Mouse (Mus musculus) CH12.LX (cell line): ENCODE measurements around the gene Ccdc80. TPM values are rescaled to one million over a fixed set of nuclear protein-coding genes. Genes with fewer than 3 reads are reported as not detected.
A peak's percentile ranks its signal among the peaks of the same experiment; 100 is the strongest.

ENCODE experiments used
- DNase-seq: peaks from one replicate; pipeline ENCODE4 v3.0.0-alpha.2; 2013; ENCODE audit errors: extremely low read depth
- H3K27ac ChIP-seq: 2 replicates; pipeline ENCODE4 v1.5.1; 2012; ENCODE audit warnings: low read depth, mild to moderate bottlenecking, control low read depth, moderate library complexity; ENCODE audit not compliant: insufficient read depth
- H3K27me3 ChIP-seq: replicated peaks from 2 replicates; pipeline ENCODE3; 2012; ENCODE audit warnings: inconsistent platforms
- H3K36me3 ChIP-seq, 2 experiments: replicated peaks in 1 of 2; 2 replicates each; pipeline versions ENCODE3 to v1.6.1; 2012; ENCODE audit warnings: inconsistent platforms in 1 of 2, low read length in 1 of 2, mild to moderate bottlenecking in 1 of 2, mixed read lengths in 1 of 2, moderate library complexity in 1 of 2; ENCODE audit not compliant: control insufficient read depth in 1 of 2, insufficient read depth in 1 of 2
- H3K4me1 ChIP-seq, 2 experiments: 2 replicates each; pipeline ENCODE4 v1.6.1; 2012; ENCODE audit warnings: inconsistent platforms in 1 of 2, moderate library complexity in 1 of 2; ENCODE audit not compliant: insufficient read depth in 2 of 2, control insufficient read depth in 1 of 2
- H3K4me2 ChIP-seq: 2 replicates; pipeline ENCODE4 v1.6.1; 2012; ENCODE audit warnings: low read depth, mild to moderate bottlenecking, control low read depth; ENCODE audit not compliant: poor library complexity, insufficient read depth, severe bottlenecking
- H3K4me3 ChIP-seq, 3 experiments: fragments of 150-350 bp in 1 of 3; sonication (generic) in 1 of 3; replicated peaks in 1 of 3; 2 replicates each; pipeline versions ENCODE3 to v1.5.1; 2011 to 2012; ENCODE audit warnings: low read depth in 2 of 3, low read length in 2 of 3, mild to moderate bottlenecking in 2 of 3, moderate library complexity in 2 of 3, control low read depth in 1 of 3, improper control_type of control experiment in 1 of 3, inconsistent platforms in 1 of 3, mixed read lengths in 1 of 3; ENCODE audit not compliant: poor library complexity in 1 of 3
- H3K79me2 ChIP-seq: replicated peaks from 2 replicates; pipeline ENCODE4 v1.6.1; 2012; ENCODE audit warnings: mild to moderate bottlenecking, moderate library complexity; ENCODE audit not compliant: control insufficient read depth, poor library complexity, insufficient read depth, severe bottlenecking; ENCODE audit errors: extremely low read depth
- H3K9ac ChIP-seq: 2 replicates; pipeline ENCODE4 v1.6.1; 2012; ENCODE audit warnings: low read depth, mild to moderate bottlenecking, control low read depth, moderate library complexity; ENCODE audit not compliant: insufficient read depth
- H3K9me3 ChIP-seq: replicated peaks from 2 replicates; pipeline ENCODE3; 2012; ENCODE audit warnings: low read length, inconsistent platforms, mixed read lengths
- BHLHE40 ChIP-seq: IDR thresholded peaks from 2 replicates; pipeline ENCODE4 v1.6.1; 2011; ENCODE audit warnings: mild to moderate bottlenecking, low read depth, low read length, improper control_type of control experiment
- CTCF ChIP-seq, 2 experiments: IDR thresholded peaks in 1 of 2; conservative IDR thresholded peaks in 1 of 2; 2 replicates each; pipeline ENCODE4 v1.5.1; 2011 to 2012; ENCODE audit warnings: low read depth in 2 of 2, low read length in 2 of 2, improper control_type of control experiment in 1 of 2, inconsistent platforms in 1 of 2, mild to moderate bottlenecking in 1 of 2, moderate library complexity in 1 of 2
- E2F4 ChIP-seq: IDR thresholded peaks from 2 replicates; pipeline ENCODE4 v1.6.1; 2011; ENCODE audit warnings: low read depth, low read length, improper control_type of control experiment; ENCODE audit not compliant: insufficient replicate concordance
- EP300 ChIP-seq: IDR thresholded peaks from 2 replicates; pipeline ENCODE4 v1.6.1; 2011; ENCODE audit warnings: low read length, improper control_type of control experiment
- ETS1 ChIP-seq: conservative IDR thresholded peaks from 2 replicates; pipeline ENCODE4 v1.6.1; 2012; ENCODE audit warnings: low read depth, mild to moderate bottlenecking, inconsistent platforms, low read length, improper control_type of control experiment, moderate library complexity
- GABPA ChIP-seq: IDR thresholded peaks from 2 replicates; pipeline ENCODE4 v1.6.1; 2012; ENCODE audit warnings: low read depth, low read length, improper control_type of control experiment, inconsistent platforms; ENCODE audit not compliant: insufficient replicate concordance
- IRF4 ChIP-seq: IDR thresholded peaks from 2 replicates; pipeline ENCODE4 v1.6.1; 2014; ENCODE audit warnings: low read depth, mild to moderate bottlenecking, inconsistent platforms, low read length, improper control_type of control experiment
- MAFK ChIP-seq: IDR thresholded peaks from 2 replicates; pipeline ENCODE4 v1.6.1; 2011; ENCODE audit warnings: low read length, improper control_type of control experiment; ENCODE audit not compliant: insufficient replicate concordance
- MAZ ChIP-seq: IDR thresholded peaks from 2 replicates; pipeline ENCODE4 v1.6.1; 2012; ENCODE audit warnings: low read depth, mild to moderate bottlenecking, inconsistent platforms, low read length, improper control_type of control experiment, moderate library complexity
- MEF2A ChIP-seq: IDR thresholded peaks from 2 replicates; pipeline ENCODE4 v1.6.1; 2014; ENCODE audit warnings: low read depth, mild to moderate bottlenecking, inconsistent platforms, low read length, improper control_type of control experiment, borderline replicate concordance
- NELFE ChIP-seq: IDR thresholded peaks from 2 replicates; pipeline ENCODE4 v1.6.1; 2011; ENCODE audit warnings: low read depth, low read length, improper control_type of control experiment
- NRF1 ChIP-seq: IDR thresholded peaks from 2 replicates; pipeline ENCODE4 v1.6.1; 2014; ENCODE audit warnings: low read depth, mild to moderate bottlenecking, inconsistent platforms, low read length, improper control_type of control experiment, moderate library complexity
- POLR2AphosphoS2 ChIP-seq: IDR thresholded peaks from 2 replicates; pipeline ENCODE4 v1.6.1; 2011; ENCODE audit warnings: low read depth, low read length, improper control_type of control experiment
- RAD21 ChIP-seq: IDR thresholded peaks from 2 replicates; pipeline ENCODE4 v1.6.1; 2011; ENCODE audit warnings: low read depth, mild to moderate bottlenecking, low read length, improper control_type of control experiment, moderate library complexity
- SMC3 ChIP-seq: IDR thresholded peaks from 2 replicates; pipeline ENCODE4 v1.6.1; 2011; ENCODE audit warnings: low read depth, low read length, improper control_type of control experiment
- USF2 ChIP-seq: conservative IDR thresholded peaks from 2 replicates; pipeline ENCODE4 v1.6.1; 2011; ENCODE audit warnings: low read depth, low read length, improper control_type of control experiment
- ZMIZ1 ChIP-seq: IDR thresholded peaks from 2 replicates; pipeline ENCODE4 v1.6.1; 2012; ENCODE audit warnings: low read depth, mild to moderate bottlenecking, inconsistent platforms, low read length, improper control_type of control experiment
- dilution Hi-C: fragments of 300-500 bp; cut with MboI; formaldehyde crosslinking; loops from 2 replicates; pipeline ENCODE4 v1.14.3; 2020; ENCODE audit warnings: low sequenced_read_pairs; ENCODE audit not compliant: extremely low pct_unique_long_range_greater_than_20kb, extremely low pct_ligation_motif_present
- in situ Hi-C: fragments of 300-500 bp; cut with MboI; formaldehyde crosslinking; loops from 3 replicates; pipeline ENCODE4 v1.14.3; 2019; ENCODE audit warnings: low sequenced_read_pairs, low pct_ligation_motif_present, low pct_unique_long_range_greater_than_20kb, mixed read lengths
- polyA plus RNA-seq: library from polyadenylated mRNA; unstranded; fragments of >175 nt; gene quantifications from 2 replicates; pipeline ENCODE4 v1.2.1, GENCODE M21; 2012; ENCODE audit warnings: low read depth; ENCODE audit not compliant: insufficient read length
- total RNA-seq, 2 experiments: library from RNA; depleted of rRNA; stranded (reverse); fragments of 300-350 nt in 1 of 2; fragments of >200 nt in 1 of 2; gene quantifications; 2 replicates each; pipeline ENCODE4 v1.2.3; 2012 to 2014

Gene Ccdc80
- total and polyA plus RNA-seq, 3 experiments, result 3.9 to 9.5 (median 6.1) TPM

- Histone ChIP-seq H3K79me2 (no peaks in the 10 kb centered on the region), H3K27ac (no peak overlapping the region), H3K27me3 (no peaks in the 10 kb centered on the region), H3K9me3 (no peaks in the 10 kb centered on the region), H3K4me3 (no peak overlapping the region), H3K4me1 (peaks cover 5 to 16% of the 10 kb centered on the region in 2 experiments; a peak in 3 of 4 replicates), H3K4me2 (no peak overlapping the region), H3K36me3 (no peaks in the 10 kb centered on the region), H3K9ac (no peak overlapping the region)
- no peak for TF ChIP-seq MAFK
- TF ChIP-seq E2F4, result no peak
- no peak for TF ChIP-seq EP300
- no peak for TF ChIP-seq NELFE
- TF ChIP-seq RAD21, result no peak
- no peak for TF ChIP-seq GABPA
- TF ChIP-seq ETS1, result no peak
- TF ChIP-seq IRF4, result no peak
- TF ChIP-seq POLR2AphosphoS2, result no peak
- no peak for TF ChIP-seq BHLHE40
- TF ChIP-seq MEF2A, result no peak
- no peak for DNase-seq
- dilution Hi-C loops (no loop called here), in situ Hi-C loops (no loop called here)
These were observed 27.7 kb downstream of the Ccdc80 start for GRCm38 (mm10) chr16:45120844-45121425.

DNA sequence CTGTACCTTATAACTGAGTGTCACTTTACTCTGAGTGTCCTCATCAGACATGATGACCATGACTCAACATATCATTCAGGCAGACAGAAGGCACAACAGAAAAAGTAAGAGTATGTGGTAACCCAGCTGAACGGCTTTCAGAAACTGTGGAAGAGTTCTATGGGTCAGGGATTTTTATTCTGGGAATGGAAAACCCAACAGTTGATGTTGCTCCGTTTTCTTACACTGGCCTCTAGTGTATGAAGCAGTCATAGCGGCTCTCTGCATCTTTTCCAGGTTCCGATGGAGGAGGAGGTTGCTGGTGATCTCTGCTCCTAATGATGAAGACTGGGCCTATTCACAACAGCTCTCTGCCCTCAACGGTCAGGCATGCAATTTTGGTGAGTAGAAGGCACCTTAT is 29.4 kb downstream of the Ccdc80 start:
- H3K27ac ChIP-seq, result no peak overlapping the region
- in situ Hi-C loops, result no loop called here

More for the DNA sequence above, 29.4 kb downstream of the Ccdc80 start:
- TF ChIP-seq MAFK, result no peak
- TF ChIP-seq NRF1, result no peak
- no peak for TF ChIP-seq MEF2A
- TF ChIP-seq CTCF (conservative IDR thresholded peaks at IDR 0.05 in 1 of 2, IDR thresholded peaks at IDR 0.05 in 1 of 2; ENCODE audit: low read depth in 2 of 2, low read length in 2 of 2), result peak in 1 of 2 experiments; percentile 55; a peak in 2 of 4 replicates
- TF ChIP-seq IRF4, result no peak
- TF ChIP-seq ZMIZ1, result no peak
- TF ChIP-seq RAD21, result peak; percentile 51
- TF ChIP-seq SMC3, result peak; percentile 30
- no peak for TF ChIP-seq USF2
- no peak for TF ChIP-seq MAZ
- TF ChIP-seq, all 38 proteins: peak for 3
- H3K36me3 ChIP-seq, result no peaks in the 10 kb centered on the region
- no peak overlapping the region for H3K4me2 ChIP-seq
- no peak overlapping the region for H3K9ac ChIP-seq
- dilution Hi-C loops, result no loop called here
- no peak overlapping the region for H3K4me3 ChIP-seq
- no peaks in the 10 kb centered on the region for H3K27me3 ChIP-seq
- H3K4me1 ChIP-seq, result peaks cover 5 to 23% of the 10 kb centered on the region in 2 experiments; a peak in 3 of 4 replicates
- no peaks in the 10 kb centered on the region for H3K9me3 ChIP-seq
- no peaks in the 10 kb centered on the region for H3K79me2 ChIP-seq
- DNase-seq, result no peak
